9 mouse cellular contexts compared by ENCODE assay signal in genomic region chr15:83036900-83037519, GRCm38 (mm10). TPM values are rescaled to one million over a fixed set of nuclear protein-coding genes. Genes with fewer than 3 reads are reported as not detected.
DNase-seq lines count a peak whose midpoint lies in the region; ATAC-seq and TF ChIP-seq lines count a peak whose summit lies in the region.
"Had no signal": no experiment of that assay in that cellular context is flagged by ENCODE, and none has a peak within 500 bp of the region (broad histone marks: within the 10 kb centered on the region; RNA-seq: fewer than 3 reads in every experiment).

No protein-coding gene starts in this region.

- H3K4me1 ChIP-seq in hindbrain, embryonic 14.5 days (replicated peaks; ENCODE audit: control insufficient read depth, insufficient read depth, low read length), result peaks cover 41% of the 10 kb centered on the region
- peaks cover 49% of the 10 kb centered on the region for H3K4me1 ChIP-seq in hindbrain, embryonic 10.5 days (replicated peaks)
- H3K4me1 ChIP-seq in MEL (ENCODE audit: control insufficient read depth in 1 of 2, insufficient read depth in 2 of 2, low read length in 2 of 2), result peaks cover 4 to 26% of the 10 kb centered on the region in 2 experiments
- peaks cover 18% of the 10 kb centered on the region for H3K4me1 ChIP-seq in cerebellum, adult 2 months (ENCODE audit: control insufficient read depth, insufficient read depth, low read length)
- H3K4me1 ChIP-seq in kidney, postnatal 0 days (replicated peaks; ENCODE audit: insufficient read depth, low read length), result no peaks in the 10 kb centered on the region; the same call in 1 of the 2 replicates
- peaks cover 44% of the 10 kb centered on the region for H3K4me1 ChIP-seq in stomach, embryonic 15.5 days

- H3K4me3 ChIP-seq in hindbrain, embryonic 14.5 days (replicated peaks; ENCODE audit: low read length), result no peak overlapping the region
- no peak overlapping the region for H3K4me3 ChIP-seq in hindbrain, embryonic 10.5 days
- peak overlapping the region; percentile 43 to 55 for H3K4me3 ChIP-seq in MEL (ENCODE audit: control insufficient read depth in 1 of 2, insufficient read depth in 1 of 2, low read depth in 2 of 2, low read length in 2 of 2)
- no peak overlapping the region for H3K4me3 ChIP-seq in cerebellum, adult 2 months (replicated peaks; ENCODE audit: insufficient read depth, low read depth, low read length)
- H3K4me3 ChIP-seq in kidney, postnatal 0 days (replicated peaks; ENCODE audit: low read depth, low read length), result no peak overlapping the region
- H3K4me3 ChIP-seq in stomach, embryonic 15.5 days (replicated peaks), result no peak overlapping the region
- H3K4me3 ChIP-seq: liver, embryonic 13.5 days had no signal

- no peak; the same call in none of the 2 replicates for TF ChIP-seq RAD21 in MEL (IDR thresholded peaks at IDR 0.05; ENCODE audit: low read depth, low read length)

- no peaks in the 10 kb centered on the region; the same call in 1 of the 2 replicates for H3K79me2 ChIP-seq in MEL (ENCODE audit: control insufficient read depth, insufficient read depth, low read length, poor library complexity)

- peak in 1 of 2 experiments; percentile 40; a peak in 2 of 4 replicates for TF ChIP-seq POLR2A in MEL (IDR thresholded peaks at IDR 0.05; ENCODE audit: control insufficient read depth in 1 of 2, insufficient read depth in 1 of 2, low read depth in 1 of 2, low read length in 2 of 2, poor library complexity in 1 of 2)
- no peak for TF ChIP-seq POLR2A in cerebellum, adult 2 months (IDR thresholded peaks at IDR 0.05; ENCODE audit: borderline replicate concordance, insufficient read depth, low read length)

- H3K27me3 ChIP-seq in hindbrain, embryonic 14.5 days (ENCODE audit: control insufficient read depth, insufficient read depth, low read length), result peaks cover 7% of the 10 kb centered on the region; the same call in 1 of the 2 replicates
- H3K27me3 ChIP-seq in hindbrain, embryonic 10.5 days (ENCODE audit: insufficient read depth, poor library complexity, severe bottlenecking), result peaks cover 85% of the 10 kb centered on the region
- no peaks in the 10 kb centered on the region for H3K27me3 ChIP-seq in MEL (ENCODE audit: control insufficient read depth in 1 of 2, insufficient read depth in 2 of 2, low read length in 2 of 2)
- no peaks in the 10 kb centered on the region; the same call in 1 of the 2 replicates for H3K27me3 ChIP-seq in cerebellum, adult 2 months (ENCODE audit: control insufficient read depth, insufficient read depth, low read length)
- H3K27me3 ChIP-seq in kidney, postnatal 0 days (ENCODE audit: insufficient read depth, low read length), result no peaks in the 10 kb centered on the region
- H3K27me3 ChIP-seq in stomach, embryonic 15.5 days (replicated peaks), result peaks cover 9% of the 10 kb centered on the region

- no peak for ATAC-seq in hindbrain, embryonic 14.5 days (ENCODE audit: low FRiP score)
- no peak for ATAC-seq in kidney, postnatal 0 days (replicated peaks; ENCODE audit: low FRiP score, low read depth)
- peak; percentile 19; the same call in 1 of the 2 replicates for ATAC-seq in stomach, embryonic 15.5 days (ENCODE audit: insufficient read depth, low FRiP score, low read depth)

- no peak for TF ChIP-seq CTCF in MEL (IDR thresholded peaks at IDR 0.05 in 2 of 3, conservative IDR thresholded peaks at IDR 0.05 in 1 of 3; ENCODE audit: control insufficient read depth in 1 of 3, insufficient read depth in 1 of 3, low read depth in 2 of 3, low read length in 3 of 3, poor library complexity in 1 of 3, severe bottlenecking in 1 of 3)
- TF ChIP-seq CTCF in cerebellum, adult 2 months (IDR thresholded peaks at IDR 0.05; ENCODE audit: borderline replicate concordance, insufficient read depth, low read depth, low read length), result no peak
- no peak for TF ChIP-seq CTCF in kidney, postnatal 0 days (IDR thresholded peaks at IDR 0.05; ENCODE audit: low read depth)

- TF ChIP-seq EP300 in MEL (IDR thresholded peaks at IDR 0.05; ENCODE audit: low read depth in 1 of 2, low read length in 2 of 2), result peak; percentile 34 to 83

- no peaks in the 10 kb centered on the region for H3K36me3 ChIP-seq in hindbrain, embryonic 14.5 days (replicated peaks; ENCODE audit: control insufficient read depth, insufficient read depth)
- no peaks in the 10 kb centered on the region for H3K36me3 ChIP-seq in hindbrain, embryonic 10.5 days
- H3K36me3 ChIP-seq in MEL (ENCODE audit: control insufficient read depth in 1 of 2, insufficient read depth in 2 of 2, low read length in 2 of 2), result peaks cover 0 to 9% of the 10 kb centered on the region in 2 experiments; a peak in 2 of 4 replicates
- H3K36me3 ChIP-seq in kidney, postnatal 0 days (ENCODE audit: insufficient read depth, low read length), result no peaks in the 10 kb centered on the region
- H3K36me3 ChIP-seq in stomach, embryonic 15.5 days, result no peaks in the 10 kb centered on the region
- H3K36me3 ChIP-seq: liver, embryonic 13.5 days had no signal

- no peaks in the 10 kb centered on the region for H3K9me3 ChIP-seq in hindbrain, embryonic 14.5 days (ENCODE audit: control insufficient read depth, low read length)
- no peaks in the 10 kb centered on the region for H3K9me3 ChIP-seq in hindbrain, embryonic 10.5 days
- H3K9me3 ChIP-seq in MEL (replicated peaks; ENCODE audit: insufficient read depth, low read length), result no peaks in the 10 kb centered on the region
- no peaks in the 10 kb centered on the region for H3K9me3 ChIP-seq in kidney, postnatal 0 days (replicated peaks; ENCODE audit: low read length)
- no peaks in the 10 kb centered on the region for H3K9me3 ChIP-seq in stomach, embryonic 15.5 days
- H3K9me3 ChIP-seq: liver, embryonic 13.5 days had no signal

- no peak overlapping the region for H3K27ac ChIP-seq in hindbrain, embryonic 14.5 days
- no peak overlapping the region for H3K27ac ChIP-seq in hindbrain, embryonic 10.5 days
- H3K27ac ChIP-seq in MEL (ENCODE audit: control insufficient read depth, low read depth, low read length), result peak overlapping the region; percentile 98
- no peak overlapping the region for H3K27ac ChIP-seq in cerebellum, adult 2 months (ENCODE audit: insufficient read depth, low read length)
- H3K27ac ChIP-seq in kidney, postnatal 0 days, result no peak overlapping the region
- H3K27ac ChIP-seq in stomach, embryonic 15.5 days, result no peak overlapping the region
- H3K27ac ChIP-seq: liver, embryonic 13.5 days had no signal

- H3K9ac ChIP-seq in hindbrain, embryonic 14.5 days, result no peak overlapping the region
- peak overlapping the region; percentile 61 for H3K9ac ChIP-seq in MEL (ENCODE audit: control insufficient read depth, low read depth, low read length, poor library complexity, severe bottlenecking)
- H3K9ac ChIP-seq in kidney, postnatal 0 days (ENCODE audit: low read depth, low read length), result no peak overlapping the region
- no peak overlapping the region for H3K9ac ChIP-seq in stomach, embryonic 15.5 days
- H3K9ac ChIP-seq: liver, embryonic 13.5 days had no signal

- WGBS in hindbrain, embryonic 14.5 days, result 79% methylated on average over 14 of the region's 14 CpGs
- WGBS in hindbrain, embryonic 10.5 days, result 93% methylated on average over 14 of the region's 14 CpGs
- WGBS in cerebellum, adult 2 months, result 30% methylated on average over 14 of the region's 14 CpGs
- WGBS in kidney, postnatal 0 days, result 62% methylated on average over 14 of the region's 14 CpGs
- WGBS in stomach, embryonic 15.5 days, result 60% methylated on average over 14 of the region's 14 CpGs

- H3K4me2 ChIP-seq in hindbrain, embryonic 14.5 days (replicated peaks), result no peak overlapping the region
- no peak overlapping the region for H3K4me2 ChIP-seq in kidney, postnatal 0 days (ENCODE audit: low read length)
- no peak overlapping the region for H3K4me2 ChIP-seq in stomach, embryonic 15.5 days
- H3K4me2 ChIP-seq: liver, embryonic 13.5 days had no signal

- DNase-seq in hindbrain, embryonic 14.5 days (ENCODE audit: low spot score), result peak; percentile 71
- no peak for DNase-seq in hindbrain, embryonic 10.5 days (ENCODE audit: low spot score)
- DNase-seq in MEL (ENCODE audit: low read depth, low spot score), result peak; percentile 95
- DNase-seq in cerebellum, adult 2 months, result peak; percentile 64 to 65
- peak; percentile 51 for DNase-seq in kidney, postnatal 0 days (ENCODE audit: low spot score)
- no peak for DNase-seq in gastrocnemius, postnatal 25 days
- DNase-seq in yolk sac, embryonic 10.5 days (ENCODE audit: low spot score), result no peak

RNA-seq across cellular contexts. Expression of gene Nfam1, which starts 3.9 kb away (rescaled TPM):
- 1.9 and 2.1 TPM in 2 replicates for polyA plus RNA-seq in hindbrain, embryonic 14.5 days (2014; fragmentation: Nextera tagmentation; extraction: Ambion mirVana)
- polyA plus RNA-seq in hindbrain, embryonic 10.5 days (2016; fragmentation: Nextera tagmentation; extraction: Ambion mirVana), result 2.8 and 3.6 TPM in 2 replicates
- 4.8 and 7.4 TPM in 2 replicates for total RNA-seq in MEL (2012; rRNA removed)
- 10 to 100 TPM in 1 of 2 experiments, not detected in 1; 10.5 TPM for polyA plus RNA-seq in MEL (2012; ENCODE audit: insufficient read depth in 1 of 2, insufficient read length in 2 of 2, low read depth in 1 of 2, low replicate concordance in 2 of 2, missing spikeins in 1 of 2)
- polyA plus RNA-seq in cerebellum, adult 2 months (2012; rRNA removed), result 0.67 and 0.80 TPM in 2 replicates
- polyA plus RNA-seq in kidney, postnatal 0 days (2015; fragmentation: Nextera tagmentation; extraction: Ambion mirVana), result 2.2 and 2.3 TPM in 2 replicates
- polyA plus RNA-seq in stomach, embryonic 15.5 days (2015; fragmentation: Nextera tagmentation; extraction: Ambion mirVana), result 5.6 and 5.9 TPM in 2 replicates
- total RNA-seq in gastrocnemius, postnatal 25 days (2021), result 1 to 10 TPM in 1 of 2 experiments, under 1 TPM in 1; 0.69 to 1.3 TPM

RNA-seq across cellular contexts. Expression of gene Tcf20, which starts 49.3 kb away (rescaled TPM):
- polyA plus RNA-seq in hindbrain, embryonic 14.5 days (2014; fragmentation: Nextera tagmentation; extraction: Ambion mirVana), result 14.0 TPM in 2 replicates
- polyA plus RNA-seq in hindbrain, embryonic 10.5 days (2016; fragmentation: Nextera tagmentation; extraction: Ambion mirVana), result 6.7 and 6.9 TPM in 2 replicates
- total RNA-seq in MEL (2012; rRNA removed), result 84.9 and 91.8 TPM in 2 replicates
- 10 to 100 TPM; 34.7 to 92.0 TPM for polyA plus RNA-seq in MEL (2012; ENCODE audit: insufficient read depth in 1 of 2, insufficient read length in 2 of 2, low read depth in 1 of 2, low replicate concordance in 2 of 2, missing spikeins in 1 of 2)
- polyA plus RNA-seq in cerebellum, adult 2 months (2012; rRNA removed), result 25.0 and 25.8 TPM in 2 replicates
- polyA plus RNA-seq in kidney, postnatal 0 days (2015; fragmentation: Nextera tagmentation; extraction: Ambion mirVana), result 5.6 and 5.8 TPM in 2 replicates
- 8.3 and 8.6 TPM in 2 replicates for polyA plus RNA-seq in stomach, embryonic 15.5 days (2015; fragmentation: Nextera tagmentation; extraction: Ambion mirVana)
- 10 to 100 TPM; 24.4 to 25.5 TPM for total RNA-seq in gastrocnemius, postnatal 25 days (2021)

RNA-seq across cellular contexts. Expression of gene Serhl, which starts 52.3 kb away (rescaled TPM):
- polyA plus RNA-seq in hindbrain, embryonic 14.5 days (2014; fragmentation: Nextera tagmentation; extraction: Ambion mirVana), result 31.4 and 34.8 TPM in 2 replicates
- 57.1 and 58.9 TPM in 2 replicates for polyA plus RNA-seq in hindbrain, embryonic 10.5 days (2016; fragmentation: Nextera tagmentation; extraction: Ambion mirVana)
- total RNA-seq in MEL (2012; rRNA removed), result 19.5 and 19.6 TPM in 2 replicates
- 10 to 100 TPM in 1 of 2 experiments, not detected in 1; 57.3 TPM for polyA plus RNA-seq in MEL (2012; ENCODE audit: insufficient read depth in 1 of 2, insufficient read length in 2 of 2, low read depth in 1 of 2, low replicate concordance in 2 of 2, missing spikeins in 1 of 2)
- polyA plus RNA-seq in cerebellum, adult 2 months (2012; rRNA removed), result 16.5 and 19.2 TPM in 2 replicates
- polyA plus RNA-seq in kidney, postnatal 0 days (2015; fragmentation: Nextera tagmentation; extraction: Ambion mirVana), result 76.5 and 83.5 TPM in 2 replicates
- polyA plus RNA-seq in stomach, embryonic 15.5 days (2015; fragmentation: Nextera tagmentation; extraction: Ambion mirVana), result 54.2 and 56.2 TPM in 2 replicates
- 10 to 100 TPM; 27.0 to 28.4 TPM for total RNA-seq in gastrocnemius, postnatal 25 days (2021)

Comparison
In these comparisons a context has a peak if more than half of its experiments do, and no peak if none do; other contexts are left out.
1. DNase-seq: peak in hindbrain, embryonic 14.5 days (single experiment), MEL (single experiment), cerebellum, adult 2 months (2 of 2) and kidney, postnatal 0 days (single experiment); none in hindbrain, embryonic 10.5 days (single experiment), gastrocnemius, postnatal 25 days (single experiment) and yolk sac, embryonic 10.5 days (single experiment).
2. H3K4me3 ChIP-seq: peak in MEL (2 of 2); none in hindbrain, embryonic 14.5 days (single experiment), hindbrain, embryonic 10.5 days (single experiment), cerebellum, adult 2 months (single experiment), kidney, postnatal 0 days (single experiment) and stomach, embryonic 15.5 days (single experiment).